Mouse (Mus musculus) hematopoietic stem cell, adult 5-6 weeks (primary cell): ENCODE data around the gene Wdr48. TPM values are rescaled to one million over a fixed set of nuclear protein-coding genes. Genes with fewer than 3 reads are reported as not detected.

ENCODE experiments used
- ATAC-seq, 2 experiments: fragments of 125-278 bp in 1 of 2; replicated peaks in 1 of 2; 2 replicates each; pipeline ENCODE4 v1.8.0; 2016 to 2017; ENCODE audit warnings: inconsistent platforms in 2 of 2, mild to moderate bottlenecking in 2 of 2, moderate number of reproducible peaks in 2 of 2, low read depth in 1 of 2, moderate TSS enrichment in 1 of 2; ENCODE audit not compliant: low FRiP score in 2 of 2, poor library complexity in 2 of 2, severe bottlenecking in 2 of 2, insufficient read depth in 1 of 2, low TSS enrichment in 1 of 2
- total RNA-seq: library from RNA; stranded (forward); fragments of 172-1452, 232-1000 nt; gene quantifications from 2 replicates; pipeline ENCODE4 v1.2.3, GENCODE M21; 2017

Gene Wdr48
- total RNA-seq, 1 experiment from 2014 or later = 48.0 TPM

DNA sequence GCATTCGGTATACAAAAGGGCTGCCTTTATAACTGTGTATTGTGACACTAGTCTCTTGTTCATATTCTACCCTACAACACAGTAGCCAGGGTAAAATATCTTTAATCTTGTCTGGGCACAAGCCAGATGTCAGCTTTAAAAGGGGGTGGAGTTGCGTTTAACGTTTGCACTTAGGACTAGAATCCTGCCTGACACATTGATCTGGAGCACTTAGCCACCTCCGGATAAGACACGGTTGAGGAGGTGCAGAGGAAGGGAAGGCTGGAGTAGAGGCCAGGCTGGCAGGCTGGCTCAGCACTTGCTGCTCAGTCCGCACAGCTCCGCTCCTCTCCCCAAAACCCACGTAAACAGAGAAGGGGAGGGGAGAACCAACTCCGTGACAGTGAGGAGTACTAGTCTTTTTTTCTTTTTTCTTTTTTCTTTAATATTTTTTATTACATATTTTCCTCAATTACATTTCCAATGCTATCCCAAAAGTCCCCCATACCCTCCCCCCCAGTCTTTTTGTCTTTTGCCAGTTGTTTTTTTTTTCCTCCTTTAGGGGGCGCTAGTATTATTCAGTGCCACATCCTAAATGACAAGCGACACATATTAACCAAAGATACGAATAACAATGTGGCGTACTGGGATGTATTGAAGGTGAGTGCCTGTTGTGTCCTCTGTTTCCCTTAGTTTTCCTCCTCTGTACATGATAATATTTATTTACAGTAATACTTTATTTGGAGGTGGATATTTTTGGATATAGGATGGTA, 18.6 kb downstream of the Wdr48 start:
- ATAC-seq = no peak

DNA sequence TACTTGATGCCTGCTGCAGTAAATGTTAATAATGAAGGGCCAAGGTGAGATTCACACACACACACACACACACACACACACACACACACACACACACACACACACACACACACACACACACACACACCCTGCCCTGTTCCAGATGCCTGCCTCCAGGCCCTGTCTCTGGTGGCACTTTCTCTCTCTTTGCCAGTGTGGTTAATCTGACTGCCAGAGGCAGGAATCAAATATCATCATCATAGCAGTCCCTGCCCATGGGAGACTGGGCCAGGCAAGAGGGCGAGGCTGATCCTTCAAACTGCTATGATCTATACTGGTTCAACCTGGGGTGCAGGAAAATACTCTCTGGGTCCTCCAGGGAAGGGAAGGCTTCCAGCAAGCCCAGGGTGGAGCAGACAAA, 25.2 kb downstream of the Wdr48 start:
- no peak for ATAC-seq

DNA sequence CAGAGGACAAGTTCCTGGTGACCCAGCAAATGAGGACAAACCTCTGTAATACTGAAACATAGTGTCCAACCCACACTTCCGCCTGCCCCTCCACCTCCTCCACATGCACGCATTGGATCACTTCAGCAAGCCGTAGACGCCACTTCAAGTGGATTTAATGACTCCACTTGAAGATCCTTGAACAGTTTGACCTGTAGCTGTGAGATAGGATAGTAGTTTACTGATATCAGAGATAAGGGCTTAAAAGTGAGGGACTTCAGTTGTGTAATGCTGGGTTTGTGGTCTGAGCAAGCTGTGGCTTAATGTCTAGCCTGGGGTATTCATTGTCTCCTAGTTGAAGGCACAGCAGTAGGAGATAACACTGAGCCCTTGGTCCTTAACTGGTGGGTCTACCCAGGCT, 28.8 kb downstream of the Wdr48 start:
- ATAC-seq = no peak

GRCm38 (mm10) chr9:119925120-119925657, 30.5 kb downstream of the Wdr48 start:
- peak; percentile 69 to 84 for ATAC-seq

GRCm38 (mm10) chr9:119925729-119926128, 31.1 kb downstream of the Wdr48 start:
- ATAC-seq = no peak

DNA sequence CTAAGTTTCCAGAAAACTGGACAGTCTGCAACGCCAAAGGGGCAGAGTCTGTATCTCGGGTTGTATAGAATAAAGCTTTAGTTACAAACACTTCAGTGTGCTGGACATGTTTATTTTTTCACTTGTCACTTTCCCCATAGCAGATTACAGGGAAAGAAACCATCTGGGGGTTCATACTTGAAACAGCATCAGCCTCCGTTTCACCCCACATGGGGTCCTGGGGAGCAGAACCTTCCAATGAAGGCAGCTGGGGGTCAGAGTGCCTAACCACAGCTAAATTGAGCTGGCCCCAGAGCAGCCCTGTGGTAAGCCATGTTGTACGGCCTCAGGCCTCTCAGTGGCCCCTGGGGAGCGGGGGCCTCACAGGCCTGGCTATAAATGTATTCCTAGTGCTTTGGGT, 31.8 kb downstream of the Wdr48 start:
- no peak for ATAC-seq

- no peak for ATAC-seq
Measured at GRCm38 (mm10) chr9:119932358-119932757, 37.7 kb downstream of the Wdr48 start.

- ATAC-seq = no peak
Measured at GRCm38 (mm10) chr9:119933675-119934074, 39.0 kb downstream of the Wdr48 start.

DNA sequence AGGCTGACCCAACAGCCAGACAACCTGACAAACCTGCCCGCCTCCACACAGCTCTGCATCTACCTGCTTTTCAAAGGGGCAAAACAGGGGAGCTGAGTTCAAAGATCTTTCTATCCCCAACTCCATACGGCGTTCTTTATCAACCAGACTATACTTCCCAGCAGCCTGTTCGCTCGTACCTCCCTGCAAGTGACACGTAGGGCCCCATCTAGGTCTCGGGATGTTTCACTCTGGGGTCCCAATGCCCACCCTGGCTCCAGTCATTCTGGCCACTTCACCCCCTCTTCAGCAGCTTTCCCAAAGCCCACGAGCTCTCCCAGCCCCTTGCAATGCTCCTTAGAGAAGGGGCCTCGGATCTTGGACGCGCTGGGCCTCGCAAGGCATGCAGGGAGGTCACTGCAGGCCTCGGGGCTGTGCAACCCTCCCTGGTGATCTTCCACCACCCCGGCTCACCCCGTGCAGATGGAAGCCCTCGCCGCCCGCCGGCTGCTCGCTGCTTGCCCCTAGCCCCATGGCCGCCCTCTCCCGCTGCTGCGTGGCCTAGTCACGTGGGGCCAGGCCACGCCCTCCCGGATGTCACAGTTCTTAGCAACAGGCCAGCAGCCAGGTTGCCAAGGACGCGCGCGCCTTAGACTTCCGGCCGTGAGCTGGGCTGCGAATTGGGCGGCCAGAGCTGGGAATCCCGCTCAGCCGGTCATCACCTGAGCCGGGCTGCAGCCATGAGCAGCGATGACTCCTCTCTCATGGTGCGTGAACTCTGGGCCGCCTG, 42.5 kb downstream of the Wdr48 start, which contains the start of the genes Gorasp1 and Ttc21a:
Gene Gorasp1 (minus strand): TSS at position 561 of the 769 bp plus-strand sequence.
Gene Ttc21a (plus strand): TSS at position 602 of the 769 bp plus-strand sequence.
- peak; percentile 84 to 92 for ATAC-seq

GRCm38 (mm10) chr9:119938496-119938895, 43.8 kb downstream of the Wdr48 start:
- peak in 1 of 2 experiments; percentile 7; a peak in 1 of 4 replicates for ATAC-seq

- ATAC-seq = no peak
Measured at GRCm38 (mm10) chr9:119939646-119940045, 45.0 kb downstream of the Wdr48 start.

DNA sequence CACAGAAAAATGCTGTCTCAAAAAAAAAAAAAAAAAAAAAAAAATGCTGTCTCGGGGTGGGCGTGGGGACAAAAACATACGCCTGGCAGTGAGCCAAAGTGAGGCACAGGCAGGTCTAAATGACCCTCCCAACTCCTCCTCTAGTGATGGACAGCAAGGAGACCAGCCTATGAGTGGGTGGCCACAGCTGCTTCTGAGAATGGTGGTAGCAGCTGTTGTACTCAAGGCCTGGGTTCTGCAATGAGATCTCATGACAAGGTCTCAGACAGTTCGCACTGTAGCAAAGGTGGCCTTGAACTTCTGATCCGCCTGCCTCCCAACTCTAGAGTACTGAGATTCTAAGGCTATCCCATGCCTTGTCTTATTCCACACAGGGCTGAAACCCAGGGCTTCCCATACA, 46.7 kb downstream of the Wdr48 start:
- no peak for ATAC-seq

- ATAC-seq = no peak
Measured at GRCm38 (mm10) chr9:119941861-119942260, 47.2 kb downstream of the Wdr48 start.

DNA sequence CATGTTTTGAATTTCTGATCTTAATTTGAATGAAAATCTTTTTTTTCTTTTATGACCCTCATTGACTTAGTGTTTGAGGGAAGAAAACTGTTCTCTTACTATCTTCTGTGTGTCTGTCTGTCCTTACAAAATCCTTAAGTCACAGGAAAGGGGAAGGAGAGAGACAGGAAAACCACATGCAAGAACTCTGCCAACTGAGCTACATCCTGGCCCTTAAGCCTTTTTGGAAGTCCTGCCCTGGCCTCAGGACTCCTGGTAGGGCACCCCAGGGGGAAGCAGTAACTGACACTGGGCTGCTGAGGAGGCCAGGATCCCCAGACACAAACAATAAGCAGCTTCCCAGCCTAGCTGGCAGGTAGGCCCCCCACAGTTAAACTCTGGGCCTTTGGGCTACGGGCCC, 48.6 kb downstream of the Wdr48 start:
- peak; percentile 28 to 41; a peak in 1 of 4 replicates for ATAC-seq

- ATAC-seq = peak in 1 of 2 experiments; percentile 48; a peak in 1 of 4 replicates
Measured at GRCm38 (mm10) chr9:119945173-119945900, 50.7 kb downstream of the Wdr48 start.

DNA sequence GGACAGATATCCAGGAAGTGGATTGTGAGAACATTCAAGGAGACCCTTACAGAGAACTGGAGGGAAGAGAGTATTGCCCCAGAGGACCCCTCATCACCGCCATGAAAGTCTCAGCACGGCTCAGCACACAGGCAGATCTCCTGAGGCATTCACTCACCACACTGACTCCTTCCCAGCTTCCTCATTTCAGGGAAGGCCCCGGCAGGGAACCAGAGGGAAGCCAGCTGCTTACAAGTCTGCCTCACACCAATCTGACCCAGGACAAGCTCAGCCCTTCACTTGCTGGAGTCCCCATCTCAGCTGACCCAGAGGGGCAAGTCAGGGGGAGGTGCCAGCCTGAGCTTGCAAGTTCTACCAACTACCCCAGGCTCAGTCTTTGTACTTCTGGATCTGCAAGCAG, 54.1 kb downstream of the Wdr48 start:
- ATAC-seq = peak; percentile 61 to 79

- ATAC-seq = no peak
Measured at GRCm38 (mm10) chr9:119950434-119950833, 55.8 kb downstream of the Wdr48 start.
